Mouse (Mus musculus): ENCODE measurements around the gene Tmed2. TPM values are rescaled to one million over a fixed set of nuclear protein-coding genes. Genes with fewer than 3 reads are reported as not detected.
"Not testable (repeated sequence)": the region's sequence is repeated elsewhere in the genome, so short reads cannot be mapped to it uniquely, and the experiment has no call there.

Gene Tmed2
- polyA plus RNA-seq, 1 experiment: 112 TPM

- 8% methylated on average over 30 of the region's 30 CpGs for WGBS
- no peak for TF ChIP-seq CTCF (IDR thresholded peaks at IDR 0.05; ENCODE audit: insufficient read depth, low read length)
- TF ChIP-seq POLR2A (IDR thresholded peaks at IDR 0.05; ENCODE audit: borderline replicate concordance, extremely low read depth, low read depth, low read length): peak; percentile 37; the same call in 1 of the 2 replicates
- DNase-seq: peak; percentile 87
- Histone ChIP-seq H3K4me3 (replicated peaks; ENCODE audit: extremely low read depth, low read depth, low read length) (peak overlapping the region; percentile 70), H3K4me1 (ENCODE audit: control insufficient read depth, insufficient read depth, low read length) (0 out of 2 replicates have a peak, but pooled peaks cover 5% of the 10 kb centered on the region)
Measured at GRCm38 (mm10) chr5:124598224-124599174, 58.0 kb downstream of the Tmed2 start.

- WGBS: 44% methylated on average over 8 of the region's 8 CpGs
- H3K4me1 ChIP-seq (ENCODE audit: control insufficient read depth, insufficient read depth, low read length); DNase-seq; H3K4me3 ChIP-seq (replicated peaks; ENCODE audit: extremely low read depth, low read depth, low read length): not testable (repeated sequence)
Measured at GRCm38 (mm10) chr5:124599726-124600125, 59.2 kb downstream of the Tmed2 start.

Other genes starting within 250 kb of the Tmed2 start
- gene Mphosph9, start 212.7 kb upstream of the Tmed2 start, polyA plus RNA-seq (2012; rRNA removed): 2.4 and 3.3 TPM in 2 replicates
- 3.4 and 3.7 TPM in 2 replicates for gene 2810006K23Rik, start 212.6 kb upstream of the Tmed2 start, polyA plus RNA-seq (2012; rRNA removed)
- gene Cdk2ap1, start 177.6 kb upstream of the Tmed2 start, polyA plus RNA-seq (2012; rRNA removed): 79.4 and 86.2 TPM in 2 replicates
- 15.5 and 19.2 TPM in 2 replicates for gene Sbno1, start 114.7 kb upstream of the Tmed2 start, polyA plus RNA-seq (2012; rRNA removed)
- gene Kmt5a, start 100.8 kb upstream of the Tmed2 start, polyA plus RNA-seq (2012; rRNA removed): 31.7 and 36.5 TPM in 2 replicates
- gene Rilpl2, start 62.3 kb upstream of the Tmed2 start, polyA plus RNA-seq (2012; rRNA removed): 19.6 and 20.6 TPM in 2 replicates
- 3.0 and 4.8 TPM in 2 replicates for gene Snrnp35, start 57.6 kb upstream of the Tmed2 start, polyA plus RNA-seq (2012; rRNA removed)
- 24.4 and 26.0 TPM in 2 replicates for gene Rilpl1, start 9.3 kb upstream of the Tmed2 start, polyA plus RNA-seq (2012; rRNA removed)
- 11.0 and 12.9 TPM in 2 replicates for gene Ddx55, start 12.2 kb downstream of the Tmed2 start, polyA plus RNA-seq (2012; rRNA removed)
- gene Eif2b1, start 38.4 kb downstream of the Tmed2 start, polyA plus RNA-seq (2012; rRNA removed): 11.8 and 18.4 TPM in 2 replicates
- gene Gtf2h3, start 38.4 kb downstream of the Tmed2 start, polyA plus RNA-seq (2012; rRNA removed): 20.1 and 30.4 TPM in 2 replicates
- gene Atp6v0a2, start 87.9 kb downstream of the Tmed2 start, polyA plus RNA-seq (2012; rRNA removed): 39.2 and 45.3 TPM in 2 replicates
- gene Dnah10, start 184.4 kb downstream of the Tmed2 start, polyA plus RNA-seq (2012; rRNA removed): 4.6 and 6.5 TPM in 2 replicates